Mouse (Mus musculus) neural tube, embryonic 14.5 days (tissue): ENCODE measurements around the gene Ldhal6b. TPM values are rescaled to one million over a fixed set of nuclear protein-coding genes. Genes with fewer than 3 reads are reported as not detected.

Experiments
- ATAC-seq: fragments of 200-750 bp; cut with Nextera tagmentation; 2 replicates; pipeline ENCODE4 v1.8.0; 2017; ENCODE audit warnings: low read depth, mild to moderate bottlenecking, moderate TSS enrichment, moderate library complexity
- H3K27ac ChIP-seq: fragments of 300-500 bp; sonication (generic); 2 replicates; pipeline ENCODE4 v1.5.1; 2014; ENCODE audit warnings: low read depth, mild to moderate bottlenecking, control low read depth, low read length, moderate library complexity, mixed read lengths
- H3K27me3 ChIP-seq: fragments of 300-500 bp; sonication (generic); 2 replicates; pipeline ENCODE4 v1.6.1; 2014; ENCODE audit warnings: low read length; ENCODE audit not compliant: control insufficient read depth, insufficient read depth
- H3K36me3 ChIP-seq: fragments of 300-500 bp; sonication (generic); 2 replicates; pipeline ENCODE4 v1.6.1; 2014; ENCODE audit warnings: low read length, mixed read lengths; ENCODE audit not compliant: control insufficient read depth, insufficient read depth
- H3K4me1 ChIP-seq: fragments of 300-500 bp; sonication (generic); 2 replicates; pipeline ENCODE4 v1.6.1; 2014; ENCODE audit warnings: low read length; ENCODE audit not compliant: control insufficient read depth, insufficient read depth
- H3K4me2 ChIP-seq: fragments of 300-500 bp; sonication (generic); 2 replicates; pipeline ENCODE4 v1.6.1; 2014; ENCODE audit warnings: mild to moderate bottlenecking, low read depth, low read length, control low read depth
- H3K4me3 ChIP-seq: fragments of 300-500 bp; sonication (generic); 2 replicates; pipeline ENCODE4 v1.5.1; 2014; ENCODE audit warnings: low read depth, low read length, control low read depth, mixed read lengths
- H3K9ac ChIP-seq: fragments of 300-500 bp; sonication (generic); replicated peaks from 2 replicates; pipeline ENCODE4 v1.6.1; 2014; ENCODE audit warnings: low read depth, mild to moderate bottlenecking, control low read depth, low read length, mixed read lengths
- H3K9me3 ChIP-seq: fragments of 300-500 bp; sonication (generic); 2 replicates; pipeline ENCODE4 v1.6.1; 2016; ENCODE audit warnings: low read length; ENCODE audit not compliant: control insufficient read depth
- WGBS: fragments of 180-500 bp; shearing (Covaris S2); extraction: QIAGEN DNeasy Blood & Tissue Kit; methylation state at CpG from one replicate; pipeline ENCODE4 v1.1.7; 2014; 5-methylcytosine and 5-hydroxymethylcytosine counted together
- microRNA-seq: library from miRNA; unstranded; fragments of <30 nt; microRNA quantifications from one replicate; pipeline ENCODE4, GENCODE M21; 2016
- polyA plus RNA-seq: library from polyadenylated mRNA; unstranded; fragments of >200 nt; fragmentation: Nextera tagmentation; extraction: Ambion mirVana; gene quantifications from 2 replicates; pipeline ENCODE4 v1.2.1, GENCODE M21; 2014

Gene Ldhal6b
- polyA plus RNA-seq, 1 experiment from 2014 or later: 0.13 TPM

DNA sequence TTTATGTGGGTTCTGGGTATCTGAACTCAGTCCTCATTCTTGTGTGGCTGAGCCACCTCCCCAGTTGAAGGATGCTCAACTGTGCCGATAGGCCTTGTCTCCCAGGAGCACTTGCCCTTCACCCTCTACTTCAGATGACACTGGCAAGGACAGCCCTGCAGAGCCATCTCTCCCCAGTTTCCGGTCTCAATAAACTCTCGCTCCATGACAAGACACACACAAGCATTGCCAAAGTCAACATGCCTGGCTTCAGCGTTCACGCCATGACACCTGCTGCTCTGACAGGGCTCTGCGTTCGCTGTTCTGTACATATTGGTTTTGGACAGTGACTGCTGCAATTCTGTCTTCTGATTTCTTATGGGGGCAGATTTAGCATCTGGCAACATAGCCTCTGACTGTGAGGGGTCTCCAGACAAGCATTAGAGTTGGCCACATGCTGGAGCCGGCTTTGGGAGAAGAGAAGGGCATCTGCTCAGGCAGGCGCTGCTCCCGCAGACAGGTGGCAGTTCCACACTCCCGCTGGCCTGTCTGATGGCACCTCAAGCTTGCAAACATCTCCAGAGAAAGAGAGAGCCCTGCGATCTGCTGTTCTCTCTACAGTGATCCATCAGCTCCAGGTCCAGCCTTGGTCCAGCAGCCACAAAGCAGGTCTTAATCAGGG is 31.6 kb downstream of the Ldhal6b start:
- Histone ChIP-seq H3K9me3 (no peaks in the 10 kb centered on the region), H3K4me3 (no peak overlapping the region), H3K4me1 (peaks cover 5% of the 10 kb centered on the region; the same call in 1 of the 2 replicates), H3K36me3 (no peaks in the 10 kb centered on the region), H3K27ac (no peak overlapping the region), H3K27me3 (no peaks in the 10 kb centered on the region), H3K9ac (no peak overlapping the region), H3K4me2 (no peak overlapping the region)
- no peak for ATAC-seq
- WGBS: 84% methylated on average over 12 of the region's 12 CpGs

- 93% methylated on average over 1 of the region's 1 CpGs for WGBS
- Histone ChIP-seq H3K9me3 (no peaks in the 10 kb centered on the region), H3K4me2 (no peak overlapping the region), H3K4me3 (no peak overlapping the region), H3K9ac (no peak overlapping the region), H3K27me3 (no peaks in the 10 kb centered on the region), H3K4me1 (peaks cover 5% of the 10 kb centered on the region; the same call in 1 of the 2 replicates), H3K36me3 (no peaks in the 10 kb centered on the region), H3K27ac (no peak overlapping the region)
- no peak for ATAC-seq
Observed at GRCm38 (mm10) chr17:5385694-5386093, 32.9 kb downstream of the Ldhal6b start.

- no peak overlapping the region for H3K9ac ChIP-seq
- H3K36me3 ChIP-seq: no peaks in the 10 kb centered on the region
- H3K4me3 ChIP-seq: no peak overlapping the region
- no peaks in the 10 kb centered on the region for H3K4me1 ChIP-seq
- ATAC-seq: no peak
- H3K27me3 ChIP-seq: no peaks in the 10 kb centered on the region
- H3K9me3 ChIP-seq: no peaks in the 10 kb centered on the region
- no peak overlapping the region for H3K27ac ChIP-seq
- WGBS: 31% methylated on average over 7 of the region's 7 CpGs
- no peak overlapping the region for H3K4me2 ChIP-seq
Observed at GRCm38 (mm10) chr17:5377930-5378310, 40.6 kb downstream of the Ldhal6b start.

GRCm38 (mm10) chr17:5377151-5377929 is 41.2 kb downstream of the Ldhal6b start:
- Histone ChIP-seq H3K4me2 (no peak overlapping the region), H3K4me1 (no peaks in the 10 kb centered on the region), H3K4me3 (no peak overlapping the region), H3K9ac (no peak overlapping the region), H3K36me3 (no peaks in the 10 kb centered on the region), H3K27ac (0 out of 2 replicates have a peak overlapping the region, but pooled peaks have one; percentile 4), H3K27me3 (no peaks in the 10 kb centered on the region), H3K9me3 (no peaks in the 10 kb centered on the region)
- ATAC-seq: no peak
- WGBS: 19% methylated on average over 11 of the region's 11 CpGs

DNA sequence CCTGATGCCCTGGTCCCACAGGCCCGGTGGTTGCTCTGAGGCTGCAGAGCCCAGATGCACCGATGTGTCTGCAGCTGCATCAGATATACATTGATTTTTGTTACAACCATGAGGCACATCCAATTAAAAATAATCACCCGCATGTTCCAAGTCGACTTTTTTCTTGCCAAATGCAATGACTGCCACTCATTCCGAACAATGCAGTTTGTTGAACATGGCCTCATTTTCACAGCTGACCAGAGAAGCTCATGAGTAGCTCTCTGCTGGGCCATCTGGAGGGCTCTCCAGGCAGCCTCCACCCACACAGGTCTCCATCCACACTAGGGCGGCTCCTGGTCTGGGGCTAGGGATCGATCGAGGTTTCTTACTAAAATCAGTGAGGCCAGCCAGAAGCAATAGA is 45.6 kb downstream of the Ldhal6b start:
- Histone ChIP-seq H3K27me3 (no peaks in the 10 kb centered on the region), H3K4me2 (no peak overlapping the region), H3K9ac (no peak overlapping the region), H3K4me3 (no peak overlapping the region), H3K27ac (no peak overlapping the region), H3K9me3 (no peaks in the 10 kb centered on the region), H3K36me3 (no peaks in the 10 kb centered on the region), H3K4me1 (no peaks in the 10 kb centered on the region)
- WGBS: 52% methylated on average over 8 of the region's 8 CpGs
- ATAC-seq: no peak

DNA sequence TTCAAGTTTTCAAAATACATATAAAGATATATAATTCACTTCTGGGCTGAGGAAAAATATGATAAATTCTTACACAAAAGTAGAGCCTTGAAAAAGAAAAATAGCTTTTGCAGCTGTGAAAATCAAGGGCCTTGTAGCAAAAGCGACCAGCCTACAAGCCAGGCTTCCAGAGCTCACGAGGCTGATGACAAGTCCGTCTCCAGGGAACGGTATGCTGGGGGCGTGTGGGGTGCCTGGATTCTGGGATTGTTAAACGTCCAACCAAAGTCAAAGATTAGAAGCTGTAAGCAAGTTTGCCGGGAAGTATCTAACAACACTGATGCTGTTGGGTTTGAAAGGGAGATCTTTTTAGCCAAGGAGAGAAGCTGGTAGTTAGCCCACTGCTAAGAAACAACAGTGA is 47.0 kb downstream of the Ldhal6b start:
- Histone ChIP-seq H3K27me3 (no peaks in the 10 kb centered on the region), H3K4me3 (no peak overlapping the region), H3K9ac (no peak overlapping the region), H3K27ac (no peak overlapping the region), H3K9me3 (no peaks in the 10 kb centered on the region), H3K36me3 (no peaks in the 10 kb centered on the region), H3K4me1 (peaks cover under 1% of the 10 kb centered on the region; the same call in 1 of the 2 replicates), H3K4me2 (no peak overlapping the region)
- WGBS: 48% methylated on average over 7 of the region's 7 CpGs
- ATAC-seq: no peak

DNA sequence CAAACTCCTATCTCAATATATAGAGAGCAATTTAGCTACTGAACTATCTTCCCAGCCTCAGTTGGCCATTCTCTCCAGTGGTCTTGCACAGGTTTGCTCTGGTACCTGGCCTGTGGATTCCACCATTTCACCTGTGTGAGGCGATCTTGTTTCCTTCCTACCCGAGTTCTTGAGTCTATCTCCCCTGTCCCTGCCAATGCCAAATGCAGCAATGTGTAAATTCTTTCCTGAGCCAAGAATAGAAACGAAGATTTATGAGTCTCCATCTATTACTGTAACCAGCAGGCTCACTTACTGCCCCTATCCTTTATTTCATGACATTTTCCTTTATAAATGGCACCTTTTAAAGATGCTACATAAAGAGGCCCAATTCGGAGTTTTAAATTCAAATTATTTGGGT is 47.5 kb downstream of the Ldhal6b start:
- Histone ChIP-seq H3K9me3 (no peaks in the 10 kb centered on the region), H3K4me3 (no peak overlapping the region), H3K36me3 (no peaks in the 10 kb centered on the region), H3K9ac (no peak overlapping the region), H3K4me2 (no peak overlapping the region), H3K27me3 (no peaks in the 10 kb centered on the region), H3K4me1 (peaks cover 5% of the 10 kb centered on the region), H3K27ac (no peak overlapping the region)
- WGBS: 60% methylated on average over 4 of the region's 4 CpGs
- ATAC-seq: no peak

Small RNA genes lying within 50 kb of the gene (microRNA-seq; reads per million reads assigned to microRNA genes)
- gene Gm22475: not detected

Other genes starting within 250 kb of the Ldhal6b start
- gene Tmem242, start 21.5 kb upstream of the Ldhal6b start, polyA plus RNA-seq: 98.4 and 114 TPM in 2 replicates
- gene Zdhhc14, start 73.8 kb upstream of the Ldhal6b start, polyA plus RNA-seq: 12.1 and 12.8 TPM in 2 replicates